Mouse (Mus musculus) CH12.LX (cell line): ENCODE results near the gene Atg4d. TPM values are rescaled to one million over a fixed set of nuclear protein-coding genes. Genes with fewer than 3 reads are reported as not detected.
A peak's percentile ranks its signal among the peaks of the same experiment; 100 is the strongest.

Experiments
- DNase-seq: peaks from one replicate; pipeline ENCODE4 v3.0.0-alpha.2; 2013; ENCODE audit errors: extremely low read depth
- H3K27ac ChIP-seq: 2 replicates; pipeline ENCODE4 v1.5.1; 2012; ENCODE audit warnings: low read depth, mild to moderate bottlenecking, control low read depth, moderate library complexity; ENCODE audit not compliant: insufficient read depth
- H3K27me3 ChIP-seq: replicated peaks from 2 replicates; pipeline ENCODE3; 2012; ENCODE audit warnings: inconsistent platforms
- H3K36me3 ChIP-seq, 2 experiments: replicated peaks in 1 of 2; 2 replicates each; pipeline versions ENCODE3 to v1.6.1; 2012; ENCODE audit warnings: inconsistent platforms in 1 of 2, low read length in 1 of 2, mild to moderate bottlenecking in 1 of 2, mixed read lengths in 1 of 2, moderate library complexity in 1 of 2; ENCODE audit not compliant: control insufficient read depth in 1 of 2, insufficient read depth in 1 of 2
- H3K4me1 ChIP-seq, 2 experiments: 2 replicates each; pipeline ENCODE4 v1.6.1; 2012; ENCODE audit warnings: inconsistent platforms in 1 of 2, moderate library complexity in 1 of 2; ENCODE audit not compliant: insufficient read depth in 2 of 2, control insufficient read depth in 1 of 2
- H3K4me2 ChIP-seq: 2 replicates; pipeline ENCODE4 v1.6.1; 2012; ENCODE audit warnings: low read depth, mild to moderate bottlenecking, control low read depth; ENCODE audit not compliant: poor library complexity, insufficient read depth, severe bottlenecking
- H3K4me3 ChIP-seq, 3 experiments: fragments of 150-350 bp in 1 of 3; sonication (generic) in 1 of 3; replicated peaks in 1 of 3; 2 replicates each; pipeline versions ENCODE3 to v1.5.1; 2011 to 2012; ENCODE audit warnings: low read depth in 2 of 3, low read length in 2 of 3, mild to moderate bottlenecking in 2 of 3, moderate library complexity in 2 of 3, control low read depth in 1 of 3, improper control_type of control experiment in 1 of 3, inconsistent platforms in 1 of 3, mixed read lengths in 1 of 3; ENCODE audit not compliant: poor library complexity in 1 of 3
- H3K79me2 ChIP-seq: replicated peaks from 2 replicates; pipeline ENCODE4 v1.6.1; 2012; ENCODE audit warnings: mild to moderate bottlenecking, moderate library complexity; ENCODE audit not compliant: control insufficient read depth, poor library complexity, insufficient read depth, severe bottlenecking; ENCODE audit errors: extremely low read depth
- H3K9ac ChIP-seq: 2 replicates; pipeline ENCODE4 v1.6.1; 2012; ENCODE audit warnings: low read depth, mild to moderate bottlenecking, control low read depth, moderate library complexity; ENCODE audit not compliant: insufficient read depth
- H3K9me3 ChIP-seq: replicated peaks from 2 replicates; pipeline ENCODE3; 2012; ENCODE audit warnings: low read length, inconsistent platforms, mixed read lengths
- CHD1 ChIP-seq: IDR thresholded peaks from 2 replicates; pipeline ENCODE4 v1.6.1; 2012; ENCODE audit warnings: low read depth, low read length, improper control_type of control experiment, inconsistent platforms
- CHD2 ChIP-seq: IDR thresholded peaks from 2 replicates; pipeline ENCODE4 v1.6.1; 2011; ENCODE audit warnings: low read length, improper control_type of control experiment
- E2F4 ChIP-seq: IDR thresholded peaks from 2 replicates; pipeline ENCODE4 v1.6.1; 2011; ENCODE audit warnings: low read depth, low read length, improper control_type of control experiment; ENCODE audit not compliant: insufficient replicate concordance
- ELF1 ChIP-seq: IDR thresholded peaks from 2 replicates; pipeline ENCODE4 v1.6.1; 2014; ENCODE audit warnings: low read depth, mild to moderate bottlenecking, inconsistent platforms, low read length, improper control_type of control experiment
- EP300 ChIP-seq: IDR thresholded peaks from 2 replicates; pipeline ENCODE4 v1.6.1; 2011; ENCODE audit warnings: low read length, improper control_type of control experiment
- HCFC1 ChIP-seq: IDR thresholded peaks from 2 replicates; pipeline ENCODE4 v1.6.1; 2012; ENCODE audit warnings: low read depth, mild to moderate bottlenecking, inconsistent platforms, low read length, improper control_type of control experiment
- IRF4 ChIP-seq: IDR thresholded peaks from 2 replicates; pipeline ENCODE4 v1.6.1; 2014; ENCODE audit warnings: low read depth, mild to moderate bottlenecking, inconsistent platforms, low read length, improper control_type of control experiment
- JUN ChIP-seq: IDR thresholded peaks from 2 replicates; pipeline ENCODE4 v1.6.1; 2011; ENCODE audit warnings: low read depth, mild to moderate bottlenecking, low read length, improper control_type of control experiment, moderate library complexity; ENCODE audit not compliant: insufficient read depth
- MAX ChIP-seq: IDR thresholded peaks from 2 replicates; pipeline ENCODE4 v1.6.1; 2011; ENCODE audit warnings: low read length, improper control_type of control experiment
- MAZ ChIP-seq: IDR thresholded peaks from 2 replicates; pipeline ENCODE4 v1.6.1; 2012; ENCODE audit warnings: low read depth, mild to moderate bottlenecking, inconsistent platforms, low read length, improper control_type of control experiment, moderate library complexity
- MEF2A ChIP-seq: IDR thresholded peaks from 2 replicates; pipeline ENCODE4 v1.6.1; 2014; ENCODE audit warnings: low read depth, mild to moderate bottlenecking, inconsistent platforms, low read length, improper control_type of control experiment, borderline replicate concordance
- MXI1 ChIP-seq: IDR thresholded peaks from 2 replicates; pipeline ENCODE4 v1.6.1; 2011; ENCODE audit warnings: mild to moderate bottlenecking, low read depth, low read length, improper control_type of control experiment
- MYC ChIP-seq: IDR thresholded peaks from 2 replicates; pipeline ENCODE4 v1.6.1; 2011; ENCODE audit warnings: low read depth, mild to moderate bottlenecking, improper control_type of control experiment, low read length
- NELFE ChIP-seq: IDR thresholded peaks from 2 replicates; pipeline ENCODE4 v1.6.1; 2011; ENCODE audit warnings: low read depth, low read length, improper control_type of control experiment
- NRF1 ChIP-seq: IDR thresholded peaks from 2 replicates; pipeline ENCODE4 v1.6.1; 2014; ENCODE audit warnings: low read depth, mild to moderate bottlenecking, inconsistent platforms, low read length, improper control_type of control experiment, moderate library complexity
- PAX5 ChIP-seq: IDR thresholded peaks from 2 replicates; pipeline ENCODE4 v1.6.1; 2012; ENCODE audit warnings: low read length, inconsistent platforms, mixed read lengths
- POLR2A ChIP-seq: IDR thresholded peaks from 2 replicates; pipeline ENCODE4 v1.6.1; 2011; ENCODE audit warnings: low read depth, mild to moderate bottlenecking, improper control_type of control experiment, low read length
- POLR2AphosphoS2 ChIP-seq: IDR thresholded peaks from 2 replicates; pipeline ENCODE4 v1.6.1; 2011; ENCODE audit warnings: low read depth, low read length, improper control_type of control experiment
- RAD21 ChIP-seq: IDR thresholded peaks from 2 replicates; pipeline ENCODE4 v1.6.1; 2011; ENCODE audit warnings: low read depth, mild to moderate bottlenecking, low read length, improper control_type of control experiment, moderate library complexity
- RCOR1 ChIP-seq: conservative IDR thresholded peaks from 2 replicates; pipeline ENCODE4 v1.6.1; 2012; ENCODE audit warnings: low read depth, mild to moderate bottlenecking, inconsistent platforms, low read length, improper control_type of control experiment
- SIN3A ChIP-seq: IDR thresholded peaks from 2 replicates; pipeline ENCODE4 v1.6.1; 2012; ENCODE audit warnings: low read length, improper control_type of control experiment, inconsistent platforms
- SMC3 ChIP-seq: IDR thresholded peaks from 2 replicates; pipeline ENCODE4 v1.6.1; 2011; ENCODE audit warnings: low read depth, low read length, improper control_type of control experiment
- TCF12 ChIP-seq: IDR thresholded peaks from 2 replicates; pipeline ENCODE4 v1.6.1; 2014; ENCODE audit warnings: low read depth, mild to moderate bottlenecking, inconsistent platforms, low read length, improper control_type of control experiment
- UBTF ChIP-seq: IDR thresholded peaks from 2 replicates; pipeline ENCODE4 v1.6.1; 2012; ENCODE audit warnings: low read depth, mild to moderate bottlenecking, inconsistent platforms, low read length, improper control_type of control experiment, moderate library complexity
- ZC3H11A ChIP-seq: IDR thresholded peaks from 2 replicates; pipeline ENCODE4 v1.6.1; 2012; ENCODE audit warnings: low read depth, mild to moderate bottlenecking, inconsistent platforms, low read length, improper control_type of control experiment
- ZKSCAN1 ChIP-seq: IDR thresholded peaks from 2 replicates; pipeline ENCODE4 v1.6.1; 2012; ENCODE audit warnings: low read depth, inconsistent platforms, low read length, improper control_type of control experiment, borderline replicate concordance
- ZMIZ1 ChIP-seq: IDR thresholded peaks from 2 replicates; pipeline ENCODE4 v1.6.1; 2012; ENCODE audit warnings: low read depth, mild to moderate bottlenecking, inconsistent platforms, low read length, improper control_type of control experiment
- ZNF384 ChIP-seq: IDR thresholded peaks from 2 replicates; pipeline ENCODE4 v1.6.1; 2012; ENCODE audit warnings: low read depth, low read length, improper control_type of control experiment, inconsistent platforms
- dilution Hi-C: fragments of 300-500 bp; cut with MboI; formaldehyde crosslinking; loops from 2 replicates; pipeline ENCODE4 v1.14.3; 2020; ENCODE audit warnings: low sequenced_read_pairs; ENCODE audit not compliant: extremely low pct_unique_long_range_greater_than_20kb, extremely low pct_ligation_motif_present
- in situ Hi-C: fragments of 300-500 bp; cut with MboI; formaldehyde crosslinking; loops from 3 replicates; pipeline ENCODE4 v1.14.3; 2019; ENCODE audit warnings: low sequenced_read_pairs, low pct_ligation_motif_present, low pct_unique_long_range_greater_than_20kb, mixed read lengths
- polyA plus RNA-seq: library from polyadenylated mRNA; unstranded; fragments of >175 nt; gene quantifications from 2 replicates; pipeline ENCODE4 v1.2.1, GENCODE M21; 2012; ENCODE audit warnings: low read depth; ENCODE audit not compliant: insufficient read length
- total RNA-seq, 2 experiments: library from RNA; depleted of rRNA; stranded (reverse); fragments of 300-350 nt in 1 of 2; fragments of >200 nt in 1 of 2; gene quantifications; 2 replicates each; pipeline ENCODE4 v1.2.3; 2012 to 2014

Atg4d gene
- total and polyA plus RNA-seq, 3 experiments: 7.7 to 14.3 (median 10.3) TPM

- dilution Hi-C loops: no loop called here
- DNase-seq: peak; percentile 77
- Histone ChIP-seq H3K4me3 (peak within 1 kb of the TSS; percentile 76 to 96 (median 77)), H3K27me3 (no peaks in the 10 kb centered on the region), H3K27ac (peak within 1 kb of the TSS; percentile 67), H3K4me1 (peaks cover 6 to 44% of the 10 kb centered on the region in 2 experiments), H3K79me2 (peaks cover 35% of the 10 kb centered on the region), H3K9ac (peak within 1 kb of the TSS; percentile 69), H3K4me2 (peak within 1 kb of the TSS; percentile 77), H3K9me3 (peaks cover 3% of the 10 kb centered on the region), H3K36me3 (peaks cover 0 to 16% of the 10 kb centered on the region in 2 experiments)
- TF ChIP-seq ELF1 (no peak), HCFC1 (no peak; the same call in 1 of the 2 replicates), CHD2 (peak; percentile 2; the same call in 1 of the 2 replicates), EP300 (no peak), PAX5 (no peak), ZMIZ1 (no peak; the same call in 1 of the 2 replicates), SMC3 (no peak), MYC (0 out of 2 replicates have a peak, but pooled peaks have one; percentile 15), JUN (no peak), NRF1 (peak; percentile 78), UBTF (0 out of 2 replicates have a peak, but pooled peaks have one; percentile 53), MXI1 (peak; percentile 73), E2F4 (no peak), ZC3H11A (no peak), POLR2AphosphoS2 (no peak), RCOR1 (no peak), CHD1 (no peak), NELFE (0 out of 2 replicates have a peak, but pooled peaks have one; percentile 33), IRF4 (no peak), MAZ (peak; percentile 87), POLR2A (peak; percentile 64; the same call in 1 of the 2 replicates), MAX (peak; percentile 71), RAD21 (no peak), MEF2A (0 out of 2 replicates have a peak, but pooled peaks have one; percentile 10), SIN3A (peak; percentile 78), ZNF384 (no peak), ZKSCAN1 (no peak), TCF12 (0 out of 2 replicates have a peak, but pooled peaks have one; percentile 37)
- in situ Hi-C loops: no loop called here
These were observed 55.8 kb downstream of the Atg4d start, which contains the start of gene Slc44a2 for GRCm38 (mm10) chr9:21320619-21321512. TSS of gene Slc44a2 (plus strand) at chr9:21320698.
